Mouse (Mus musculus) midbrain, embryonic 11.5 days (tissue): Measurements from ENCODE around the gene Klf17. TPM values are rescaled to one million over a fixed set of nuclear protein-coding genes. Genes with fewer than 3 reads are reported as not detected.

Experiments
- ATAC-seq: fragments of 200-750 bp; cut with Nextera tagmentation; 2 replicates; pipeline ENCODE4 v1.8.0; 2017; ENCODE audit warnings: moderate TSS enrichment, moderate library complexity; ENCODE audit not compliant: low FRiP score
- DNase-seq: peaks from one replicate; pipeline ENCODE4 v3.0.0; 2015; ENCODE audit warnings: low spot score; ENCODE audit errors: missing footprints
- H3K27ac ChIP-seq: fragments of 300-500 bp; sonication (generic); 2 replicates; pipeline ENCODE4 v1.5.1; 2014; ENCODE audit warnings: low read depth, low read length
- H3K27me3 ChIP-seq: fragments of 300-500 bp; sonication (generic); 2 replicates; pipeline ENCODE4 v1.6.1; 2014; ENCODE audit warnings: mild to moderate bottlenecking, low read length, moderate library complexity, mixed read lengths; ENCODE audit not compliant: control insufficient read depth, insufficient read depth
- H3K36me3 ChIP-seq: fragments of 300-500 bp; sonication (generic); 2 replicates; pipeline ENCODE4 v1.6.1; 2014; ENCODE audit warnings: mild to moderate bottlenecking, low read length, moderate library complexity, mixed read lengths; ENCODE audit not compliant: control insufficient read depth, insufficient read depth
- H3K4me1 ChIP-seq: fragments of 300-500 bp; sonication (generic); 2 replicates; pipeline ENCODE4 v1.6.1; 2014; ENCODE audit warnings: low read length; ENCODE audit not compliant: control insufficient read depth, insufficient read depth
- H3K4me2 ChIP-seq: fragments of 300-500 bp; sonication (generic); 2 replicates; pipeline ENCODE4 v1.6.1; 2014; ENCODE audit warnings: mild to moderate bottlenecking, moderate library complexity
- H3K4me3 ChIP-seq: fragments of 300-500 bp; sonication (generic); 2 replicates; pipeline ENCODE4 v1.5.1; 2014; ENCODE audit warnings: low read depth, low read length
- H3K9ac ChIP-seq: fragments of 300-500 bp; sonication (generic); 2 replicates; pipeline ENCODE4 v1.6.1; 2014; ENCODE audit warnings: low read length
- H3K9me3 ChIP-seq: fragments of 300-500 bp; sonication (generic); 2 replicates; pipeline ENCODE4 v1.6.1; 2016; ENCODE audit warnings: low read length; ENCODE audit not compliant: control insufficient read depth
- WGBS: fragments of 180-500 bp; shearing (Covaris S2); extraction: QIAGEN DNeasy Blood & Tissue Kit; methylation state at CpG from one replicate; pipeline ENCODE4 v1.1.7; 2014; 5-methylcytosine and 5-hydroxymethylcytosine counted together
- polyA plus RNA-seq: library from polyadenylated mRNA; unstranded; fragments of >200 nt; fragmentation: Nextera tagmentation; extraction: Ambion mirVana; gene quantifications from 2 replicates; pipeline ENCODE4 v1.2.1, GENCODE M21; 2014

Klf17 gene
- polyA plus RNA-seq, 1 experiment from 2014 or later, result not detected

GRCm38 (mm10) chr4:117708780-117709550 lies 56.5 kb downstream of the Klf17 start:
- ATAC-seq (no peak), DNase-seq (no peak)
- Histone ChIP-seq H3K4me2 (no peak overlapping the region), H3K4me3 (no peak overlapping the region), H3K4me1 (no peaks in the 10 kb centered on the region), H3K9ac (no peak overlapping the region), H3K27me3 (no peaks in the 10 kb centered on the region), H3K9me3 (no peaks in the 10 kb centered on the region), H3K27ac (no peak overlapping the region), H3K36me3 (no peaks in the 10 kb centered on the region)
- WGBS, result 78% methylated on average over 3 of the region's 3 CpGs

Other genes with a start within 250 kb of the Klf17 start
- 121 and 132 TPM in 2 replicates for gene Eri3, start 215.3 kb downstream of the Klf17 start, polyA plus RNA-seq
- 80.7 and 81.2 TPM in 2 replicates for gene Dmap1, start 83.4 kb downstream of the Klf17 start, polyA plus RNA-seq
- not detected in 2 replicates for gene Gm12845, start 41.2 kb downstream of the Klf17 start, polyA plus RNA-seq
- gene Slc6a9, start 68.9 kb upstream of the Klf17 start, polyA plus RNA-seq, result 4.6 and 6.3 TPM in 2 replicates
- gene Ccdc24, start 106.9 kb upstream of the Klf17 start, polyA plus RNA-seq, result 0.76 and 1.4 TPM in 2 replicates
- gene B4galt2, start 117.8 kb upstream of the Klf17 start, polyA plus RNA-seq, result 26.8 and 29.1 TPM in 2 replicates
- 214 and 216 TPM in 2 replicates for gene Atp6v0b, start 121.7 kb upstream of the Klf17 start, polyA plus RNA-seq
- gene Dph2, start 126.4 kb upstream of the Klf17 start, polyA plus RNA-seq, result 23.9 and 27.7 TPM in 2 replicates
- gene Ipo13, start 149.4 kb upstream of the Klf17 start, polyA plus RNA-seq, result 49.0 and 54.7 TPM in 2 replicates
- 0.40 and 0.53 TPM in 2 replicates for gene Artn, start 164.1 kb upstream of the Klf17 start, polyA plus RNA-seq